Mouse (Mus musculus) liver, embryonic 16.5 days (tissue): Measurements from ENCODE around the gene Nrf1. TPM values are rescaled to one million over a fixed set of nuclear protein-coding genes. Genes with fewer than 3 reads are reported as not detected.

Experiments used
- ATAC-seq: fragments of 200-750 bp; cut with Nextera tagmentation; 2 replicates; pipeline ENCODE4 v1.8.0; 2017; ENCODE audit warnings: low read depth, mild to moderate bottlenecking, moderate number of reproducible peaks, moderate library complexity
- H3K27ac ChIP-seq: fragments of 300-500 bp; sonication (generic); 2 replicates; pipeline ENCODE4 v1.5.1; 2014; ENCODE audit warnings: mild to moderate bottlenecking, low read length
- H3K27me3 ChIP-seq: fragments of 300-500 bp; sonication (generic); 2 replicates; pipeline ENCODE4 v1.6.1; 2014; ENCODE audit warnings: low read depth, low read length, mixed read lengths; ENCODE audit not compliant: control insufficient read depth, insufficient read depth
- H3K36me3 ChIP-seq: fragments of 300-500 bp; sonication (generic); 2 replicates; pipeline ENCODE4 v1.6.1; 2014; ENCODE audit warnings: mild to moderate bottlenecking; ENCODE audit not compliant: control insufficient read depth, insufficient read depth
- H3K4me1 ChIP-seq: fragments of 300-500 bp; sonication (generic); 2 replicates; pipeline ENCODE4 v1.6.1; 2014; ENCODE audit warnings: low read depth, low read length, mixed read lengths; ENCODE audit not compliant: control insufficient read depth
- H3K4me2 ChIP-seq: fragments of 300-500 bp; sonication (generic); 2 replicates; pipeline ENCODE4 v1.6.1; 2014; ENCODE audit warnings: low read depth, low read length, mixed read lengths
- H3K4me3 ChIP-seq: fragments of 300-500 bp; sonication (generic); 2 replicates; pipeline ENCODE4 v1.5.1; 2014; ENCODE audit warnings: low read depth, mild to moderate bottlenecking, low read length
- H3K9ac ChIP-seq: fragments of 300-500 bp; sonication (generic); 2 replicates; pipeline ENCODE4 v1.6.1; 2014; ENCODE audit warnings: low read depth, low read length
- H3K9me3 ChIP-seq: fragments of 300-500 bp; sonication (generic); replicated peaks from 2 replicates; pipeline ENCODE4 v1.6.1; 2016; ENCODE audit warnings: low read length; ENCODE audit not compliant: control insufficient read depth
- WGBS: fragments of 180-500 bp; shearing (Covaris S2); extraction: QIAGEN DNeasy Blood & Tissue Kit; methylation state at CpG from one replicate; pipeline ENCODE4 v1.1.7; 2014; ENCODE audit not compliant: insufficient replicate concordance; 5-methylcytosine and 5-hydroxymethylcytosine counted together
- polyA plus RNA-seq: library from polyadenylated mRNA; unstranded; fragments of >200 nt; fragmentation: Nextera tagmentation; extraction: Ambion mirVana; gene quantifications from 2 replicates; pipeline ENCODE4 v1.2.1, GENCODE M21; 2015

The Nrf1 gene
- polyA plus RNA-seq, 1 experiment from 2014 or later = 35.3 TPM

DNA sequence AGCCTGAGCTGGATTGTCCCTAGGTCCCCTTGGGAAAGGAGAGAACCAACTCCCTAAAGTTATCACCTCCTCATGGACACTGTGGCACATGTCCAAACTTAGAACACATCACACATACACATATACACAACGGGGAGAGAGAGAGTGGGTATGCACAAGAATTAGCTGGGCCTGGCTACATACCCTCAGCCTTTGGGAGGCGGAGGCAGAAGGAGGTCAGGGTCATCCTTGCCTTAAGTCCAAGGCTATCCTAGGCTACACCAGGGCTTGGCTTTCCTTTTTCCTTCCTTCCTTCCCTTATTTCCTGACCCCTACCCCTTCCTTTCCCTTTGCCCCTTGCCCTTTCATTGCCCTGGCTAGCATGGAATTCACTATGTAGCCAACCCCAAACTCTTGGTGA lies 14.8 kb downstream of the Nrf1 start:
- Histone ChIP-seq H3K9ac (no peak overlapping the region), H3K27me3 (no peaks in the 10 kb centered on the region), H3K4me1 (no peaks in the 10 kb centered on the region; the same call in 1 of the 2 replicates), H3K27ac (no peak overlapping the region), H3K9me3 (no peaks in the 10 kb centered on the region), H3K36me3 (no peaks in the 10 kb centered on the region), H3K4me2 (no peak overlapping the region), H3K4me3 (no peak overlapping the region)
- 88% methylated on average over 2 of the region's 2 CpGs for WGBS
- ATAC-seq = no peak

GRCm38 (mm10) chr6:30065369-30065768 lies 17.6 kb downstream of the Nrf1 start:
- Histone ChIP-seq H3K9ac (no peak overlapping the region), H3K36me3 (no peaks in the 10 kb centered on the region), H3K4me2 (no peak overlapping the region), H3K4me3 (no peak overlapping the region), H3K4me1 (no peaks in the 10 kb centered on the region; the same call in 1 of the 2 replicates), H3K9me3 (no peaks in the 10 kb centered on the region), H3K27me3 (no peaks in the 10 kb centered on the region), H3K27ac (no peak overlapping the region)
- WGBS = 83% methylated on average over 2 of the region's 2 CpGs
- no peak for ATAC-seq

DNA sequence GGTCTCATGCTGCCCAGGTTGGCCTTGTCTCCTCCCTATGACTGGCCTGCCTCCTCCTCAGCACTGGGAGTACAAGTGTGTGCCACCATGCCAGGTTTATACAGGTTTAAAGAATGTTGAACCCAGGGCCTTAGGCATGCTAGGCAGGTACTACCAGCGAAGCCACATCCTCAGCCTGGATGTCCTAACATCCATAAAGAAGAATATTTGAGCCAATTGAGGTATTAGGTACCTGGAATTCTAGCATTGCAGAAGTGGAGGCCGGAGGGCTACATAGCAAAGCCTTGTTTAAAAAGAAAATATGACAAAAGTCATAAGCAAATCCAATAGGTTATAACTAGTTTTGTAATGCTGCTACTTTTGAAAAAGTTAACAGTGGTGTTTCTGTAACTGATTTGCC lies 19.0 kb downstream of the Nrf1 start:
- no peak for ATAC-seq
- Histone ChIP-seq H3K4me3 (no peak overlapping the region), H3K9ac (no peak overlapping the region), H3K4me1 (no peaks in the 10 kb centered on the region), H3K4me2 (no peak overlapping the region), H3K9me3 (no peaks in the 10 kb centered on the region), H3K36me3 (no peaks in the 10 kb centered on the region), H3K27me3 (no peaks in the 10 kb centered on the region), H3K27ac (no peak overlapping the region)
- WGBS = 83% methylated on average over 2 of the region's 2 CpGs

DNA sequence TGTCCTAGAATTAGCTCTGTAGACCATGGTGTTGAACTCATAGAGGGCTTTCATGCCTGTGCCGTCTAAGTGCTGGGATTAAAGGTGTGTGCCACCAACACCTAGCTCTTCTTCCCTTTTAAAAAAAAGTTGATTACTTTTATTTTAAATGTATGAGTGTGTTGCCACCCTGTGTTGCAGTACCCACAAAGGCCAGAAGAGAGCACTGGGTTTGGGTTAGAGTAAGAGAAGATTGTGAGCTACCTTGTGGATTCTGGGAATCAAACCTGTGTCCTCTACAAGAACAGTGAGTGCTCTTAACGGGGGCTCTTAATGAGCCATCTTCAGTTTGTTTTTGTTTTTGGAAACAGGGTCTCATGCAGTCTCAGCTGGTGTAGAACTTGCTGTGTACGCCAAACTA lies 24.7 kb downstream of the Nrf1 start:
- H3K9me3 ChIP-seq = no peaks in the 10 kb centered on the region
- 89% methylated on average over 3 of the region's 3 CpGs for WGBS
- H3K36me3 ChIP-seq = no peaks in the 10 kb centered on the region
- no peak overlapping the region for H3K9ac ChIP-seq
- no peak overlapping the region for H3K4me2 ChIP-seq
- H3K4me3 ChIP-seq = no peak overlapping the region
- no peak overlapping the region for H3K27ac ChIP-seq
- no peaks in the 10 kb centered on the region for H3K27me3 ChIP-seq
- ATAC-seq = no peak
- no peaks in the 10 kb centered on the region for H3K4me1 ChIP-seq

DNA sequence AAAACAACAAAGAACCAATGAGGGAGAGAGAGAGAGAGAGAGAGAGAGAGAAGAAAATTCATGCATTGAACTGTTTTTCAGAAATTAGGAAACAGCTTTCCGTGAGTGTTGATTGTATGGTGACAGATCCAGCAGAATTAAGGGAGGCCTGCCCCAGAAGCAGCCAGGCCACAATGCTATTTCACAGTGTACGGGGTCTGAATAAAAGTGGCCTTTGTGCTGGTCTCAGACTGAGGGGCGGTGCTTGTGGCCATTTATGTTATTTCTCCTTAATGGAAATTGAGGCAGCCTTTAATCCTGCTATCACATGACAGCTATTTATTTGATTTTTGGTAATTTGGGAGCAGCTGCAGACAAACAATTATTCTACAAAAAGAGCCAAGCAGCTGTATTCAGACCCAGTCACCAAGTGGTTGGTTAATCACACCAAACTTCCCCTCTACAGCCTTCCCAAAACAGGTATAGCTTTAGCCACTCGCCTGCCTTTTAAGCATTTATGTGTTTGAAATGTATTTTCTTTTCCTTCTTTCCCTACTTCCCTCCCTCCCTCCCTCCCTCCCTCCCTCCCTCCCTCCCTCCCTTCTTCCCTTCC lies 31.2 kb downstream of the Nrf1 start:
- no peaks in the 10 kb centered on the region for H3K27me3 ChIP-seq
- H3K36me3 ChIP-seq = no peaks in the 10 kb centered on the region
- no peak for ATAC-seq
- H3K9ac ChIP-seq = no peak overlapping the region
- no peak overlapping the region for H3K4me2 ChIP-seq
- H3K4me1 ChIP-seq = no peaks in the 10 kb centered on the region
- no peaks in the 10 kb centered on the region for H3K9me3 ChIP-seq
- H3K27ac ChIP-seq = no peak overlapping the region
- 90% methylated on average over 4 of the region's 4 CpGs for WGBS
- H3K4me3 ChIP-seq = no peak overlapping the region

GRCm38 (mm10) chr6:30081339-30081738 lies 33.6 kb downstream of the Nrf1 start:
- ATAC-seq = no peak
- Histone ChIP-seq H3K9me3 (no peaks in the 10 kb centered on the region), H3K4me2 (no peak overlapping the region), H3K9ac (no peak overlapping the region), H3K36me3 (no peaks in the 10 kb centered on the region), H3K27me3 (no peaks in the 10 kb centered on the region), H3K27ac (no peak overlapping the region), H3K4me1 (no peaks in the 10 kb centered on the region; the same call in 1 of the 2 replicates), H3K4me3 (no peak overlapping the region)
- WGBS = 69% methylated on average over 3 of the region's 3 CpGs

DNA sequence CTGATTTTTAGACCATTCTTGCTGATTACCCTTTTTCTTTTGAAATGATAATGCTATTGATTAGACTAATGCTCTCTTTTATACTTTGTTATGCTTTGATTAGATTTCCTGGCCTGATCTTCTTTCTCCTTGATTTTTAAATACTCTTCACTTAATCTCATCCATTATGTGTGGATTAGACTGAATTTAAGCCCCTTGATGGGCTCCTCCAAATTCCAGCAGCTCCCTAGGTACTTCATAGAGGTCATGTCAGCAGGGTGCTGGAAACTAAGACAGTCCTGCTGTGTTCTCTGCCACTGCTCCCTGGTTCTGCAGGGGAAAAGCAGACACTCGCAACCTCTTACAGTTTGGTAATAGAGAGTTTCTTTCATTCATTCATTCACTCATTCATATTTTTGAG lies 35.5 kb downstream of the Nrf1 start:
- Histone ChIP-seq H3K9ac (no peak overlapping the region), H3K36me3 (no peaks in the 10 kb centered on the region), H3K27ac (no peak overlapping the region), H3K27me3 (no peaks in the 10 kb centered on the region), H3K4me3 (no peak overlapping the region), H3K4me1 (peaks cover 2% of the 10 kb centered on the region), H3K9me3 (no peaks in the 10 kb centered on the region), H3K4me2 (no peak overlapping the region)
- 93% methylated on average over 1 of the region's 1 CpGs for WGBS
- ATAC-seq = no peak

DNA sequence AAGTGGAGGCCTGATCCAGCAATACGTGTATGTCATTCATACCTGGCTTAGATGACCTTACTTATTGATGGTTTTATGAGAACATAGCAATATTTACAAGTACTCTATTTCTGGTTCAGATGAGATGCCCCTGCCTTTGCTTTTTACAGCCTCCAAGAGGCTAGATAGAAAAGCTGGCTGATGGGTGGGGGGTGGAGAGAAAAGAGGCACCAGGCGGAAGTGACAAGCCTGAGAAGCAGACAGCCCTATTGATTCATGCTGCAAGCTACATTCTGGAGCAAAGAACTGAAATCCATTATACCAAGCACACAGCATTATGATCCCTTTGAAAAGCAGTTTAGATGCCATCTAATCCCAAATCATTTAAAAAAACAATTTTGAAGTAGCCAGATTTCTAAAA lies 37.6 kb downstream of the Nrf1 start:
- H3K4me1 ChIP-seq = peaks cover 2% of the 10 kb centered on the region
- WGBS = 52% methylated on average over 2 of the region's 2 CpGs
- no peaks in the 10 kb centered on the region for H3K27me3 ChIP-seq
- ATAC-seq = no peak
- H3K9ac ChIP-seq = no peak overlapping the region
- H3K4me2 ChIP-seq = no peak overlapping the region
- no peak overlapping the region for H3K4me3 ChIP-seq
- peaks cover 6% of the 10 kb centered on the region for H3K36me3 ChIP-seq
- H3K9me3 ChIP-seq = no peaks in the 10 kb centered on the region
- H3K27ac ChIP-seq = no peak overlapping the region

GRCm38 (mm10) chr6:30091221-30091620 lies 43.4 kb downstream of the Nrf1 start:
- Histone ChIP-seq H3K36me3 (peaks cover 18% of the 10 kb centered on the region), H3K9ac (no peak overlapping the region), H3K4me3 (no peak overlapping the region), H3K4me1 (peaks cover 2% of the 10 kb centered on the region), H3K27me3 (no peaks in the 10 kb centered on the region), H3K27ac (no peak overlapping the region), H3K9me3 (no peaks in the 10 kb centered on the region), H3K4me2 (no peak overlapping the region)
- 80% methylated on average over 4 of the region's 4 CpGs for WGBS
- no peak for ATAC-seq
